Mouse (Mus musculus): ENCODE results near the gene Usp2.
A peak's percentile ranks its signal among the peaks of the same experiment; 100 is the strongest.

DNA sequence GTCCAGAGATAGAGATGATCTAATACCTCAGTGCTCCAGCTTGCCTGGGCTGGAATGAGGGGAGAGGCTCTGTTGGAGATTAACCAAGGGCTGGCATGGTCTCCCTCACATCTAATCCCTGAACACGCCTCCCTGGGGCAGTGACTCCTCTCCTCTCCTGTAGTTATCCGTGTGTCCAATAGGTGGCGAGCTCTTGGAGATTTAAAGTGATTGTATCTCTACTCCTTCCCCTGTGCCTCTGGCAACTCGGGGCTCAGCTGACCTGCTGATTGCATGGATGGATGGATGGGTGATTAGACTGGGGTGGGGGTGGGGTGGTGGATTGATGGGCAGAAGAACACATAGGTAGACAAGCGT, 9.9 kb downstream of the Usp2 start:
- TF ChIP-seq POLR2A (IDR thresholded peaks at IDR 0.05; ENCODE audit: insufficient read depth, low read depth, low read length) (no peak), CTCF (IDR thresholded peaks at IDR 0.05; ENCODE audit: insufficient read depth, low read depth, low read length) (peak; percentile 20; the same call in 1 of the 2 replicates)

Measured in olfactory bulb, adult 2 months (tissue).